Mouse (Mus musculus) lung, postnatal 14 days (tissue): Measurements from ENCODE around the gene Clmn.
"Not testable (repeated sequence)": the region's sequence is repeated elsewhere in the genome, so short reads cannot be mapped to it uniquely, and the experiment has no call there.

ENCODE experiments used
- DNase-seq: peaks from one replicate; pipeline ENCODE4 v3.0.0; 2021

The Clmn gene

DNA sequence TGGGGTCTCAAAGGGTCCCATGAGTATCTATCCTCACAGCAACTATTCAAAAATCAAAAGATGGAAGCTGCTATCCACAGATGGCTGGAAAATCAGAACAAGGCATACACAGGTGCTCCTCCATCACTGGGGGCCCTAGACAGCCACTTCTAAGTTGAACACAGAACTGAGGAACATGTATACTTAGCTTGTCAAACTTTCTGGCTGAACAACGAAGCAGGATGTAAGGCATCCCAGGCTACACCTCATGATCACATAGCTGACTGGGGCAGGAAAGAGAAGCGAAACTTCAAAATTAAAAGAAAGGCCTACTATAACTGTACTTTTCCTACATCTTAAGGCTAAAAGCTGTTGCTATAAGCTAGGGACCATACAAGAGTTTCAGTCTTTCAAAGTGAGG, 115.9 kb downstream of the Clmn start:
- DNase-seq: no peak

DNA sequence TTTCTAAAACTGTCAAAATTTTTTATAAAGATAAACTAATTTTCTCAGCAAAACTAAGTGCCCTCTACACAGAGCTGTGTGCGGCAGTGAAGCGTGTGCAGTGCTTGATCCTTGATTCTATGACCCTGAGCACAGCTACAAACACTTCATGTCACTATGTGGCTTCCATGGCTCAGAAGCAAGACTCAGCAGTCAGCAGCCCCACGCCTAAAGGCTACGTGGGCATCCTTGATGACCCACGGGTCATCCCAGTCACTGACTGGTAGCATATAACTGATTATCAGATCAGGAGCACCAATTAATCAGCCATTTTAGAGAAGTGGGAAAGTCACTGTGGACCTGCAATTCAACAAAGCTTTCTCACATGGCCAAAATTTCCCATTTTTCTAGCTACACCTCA, 117.6 kb downstream of the Clmn start:
- no peak for DNase-seq

DNA sequence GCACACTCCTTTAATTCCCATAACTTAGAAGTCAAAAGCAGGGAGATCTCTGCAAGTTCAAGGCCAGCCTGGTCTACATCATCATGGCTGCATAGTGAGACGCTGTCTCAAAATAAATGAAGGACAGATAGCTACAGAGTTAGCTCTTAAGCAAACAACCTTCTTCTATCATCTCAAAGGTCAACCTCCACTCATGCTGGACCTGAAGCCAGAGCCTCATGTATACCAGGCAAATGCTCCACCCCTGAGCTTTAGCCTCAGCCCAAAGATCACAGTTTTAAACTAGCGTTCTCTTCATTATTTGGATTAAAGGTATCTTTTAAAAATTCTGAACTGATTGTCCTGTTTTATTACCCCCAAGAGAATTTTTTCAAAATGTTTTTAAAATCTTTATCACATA, 118.3 kb downstream of the Clmn start:
- DNase-seq: no peak

DNA sequence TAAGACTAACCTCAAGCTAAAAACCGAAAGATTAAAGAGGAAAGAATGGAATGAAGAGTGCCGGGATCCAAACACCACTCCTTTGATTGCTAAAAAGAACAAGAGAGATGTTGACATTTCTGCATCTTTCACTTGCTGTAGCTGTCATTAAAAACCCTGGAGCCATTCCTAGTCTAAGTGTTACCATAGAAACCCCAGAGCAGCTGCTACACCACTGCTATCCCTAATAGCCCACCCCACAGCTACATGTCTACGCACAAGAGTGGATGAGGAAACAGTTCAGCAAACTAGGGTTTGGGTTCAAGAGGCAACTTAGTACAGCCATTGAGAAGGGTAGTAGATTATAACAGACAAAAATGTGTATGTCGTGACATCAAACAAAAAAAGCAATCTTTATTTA, 121.2 kb downstream of the Clmn start:
- DNase-seq: no peak

DNA sequence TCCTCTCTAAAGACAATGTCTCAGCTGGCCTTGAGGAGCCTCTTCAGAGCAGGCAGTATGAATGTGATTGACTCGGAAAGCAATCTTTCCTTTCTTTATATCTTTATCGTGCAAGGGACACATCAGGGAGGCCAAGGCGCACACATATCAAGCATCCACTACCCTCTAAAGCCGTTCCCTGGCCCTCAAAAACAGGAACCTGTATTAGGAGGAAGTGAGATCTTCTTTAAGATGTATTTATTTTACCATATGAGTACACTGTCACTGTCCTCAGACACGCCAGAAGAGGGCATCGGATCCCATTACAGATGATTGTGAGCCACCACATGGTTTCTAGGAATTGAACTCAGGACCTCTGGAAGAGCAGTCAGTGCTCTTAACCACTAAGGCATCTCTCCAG, 122.6 kb downstream of the Clmn start:
- no peak for DNase-seq

DNA sequence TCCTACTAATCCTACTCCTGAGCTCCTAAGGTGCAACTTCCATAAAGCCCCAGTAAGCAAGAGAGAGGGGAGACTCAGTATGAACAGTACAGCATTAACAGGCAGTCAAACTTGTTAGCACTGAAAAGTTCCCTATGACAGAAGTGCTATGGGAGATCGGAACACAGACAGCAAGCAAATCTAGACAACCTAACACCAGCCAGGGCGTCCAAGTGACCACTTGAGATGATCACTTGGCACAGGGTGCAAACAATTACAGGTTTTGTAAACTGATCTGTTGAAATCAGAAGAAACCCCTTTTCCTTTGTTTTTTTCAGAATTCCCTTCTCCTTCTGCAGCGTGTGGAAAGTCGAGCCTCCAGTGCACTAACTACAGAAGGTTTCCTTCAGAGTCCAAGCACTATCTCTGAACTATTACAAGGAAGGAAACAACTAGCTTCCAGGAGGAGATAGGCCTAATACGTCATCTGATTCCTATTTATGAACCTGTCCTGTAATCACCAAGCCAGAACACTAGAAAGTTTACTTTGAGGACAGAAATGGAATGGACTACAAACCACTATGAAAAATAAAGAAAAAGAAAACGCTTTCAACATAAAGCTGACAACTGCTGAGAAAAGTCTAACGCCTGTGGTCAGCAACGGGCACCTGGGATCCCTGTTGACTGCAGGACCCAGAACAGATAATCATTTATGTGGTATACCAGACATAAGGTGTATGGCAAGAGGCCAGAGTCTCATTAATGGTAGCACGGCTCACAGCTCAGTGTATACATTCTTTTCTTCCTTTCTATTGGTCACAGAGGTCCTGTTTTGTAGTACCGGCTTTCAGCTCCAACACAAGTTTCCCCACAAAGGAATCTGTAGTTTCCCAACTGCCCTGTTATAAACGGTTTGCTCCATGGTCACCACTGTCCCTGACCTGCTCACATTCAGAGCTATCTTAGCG, 123.8 kb downstream of the Clmn start:
- DNase-seq: no peak

DNA sequence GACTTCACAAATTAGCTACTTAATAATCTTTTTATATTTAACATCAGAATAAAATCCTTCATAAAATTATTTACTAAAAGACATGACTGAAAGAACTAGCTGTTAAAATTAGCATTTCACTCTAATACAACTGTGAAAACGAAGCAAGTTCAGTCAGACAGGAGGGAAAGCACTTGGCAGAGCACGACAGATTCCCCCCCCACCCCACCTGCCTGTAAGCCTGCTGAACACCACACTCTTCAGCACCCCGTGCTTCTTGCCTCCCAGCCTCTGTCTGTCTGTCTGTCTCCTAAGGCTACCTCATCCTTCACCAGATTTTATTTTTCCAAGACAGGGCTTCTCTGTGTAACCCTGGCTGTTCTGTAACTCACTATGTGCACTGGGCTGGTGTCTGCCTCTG, 125.9 kb downstream of the Clmn start:
- DNase-seq: no peak

DNA sequence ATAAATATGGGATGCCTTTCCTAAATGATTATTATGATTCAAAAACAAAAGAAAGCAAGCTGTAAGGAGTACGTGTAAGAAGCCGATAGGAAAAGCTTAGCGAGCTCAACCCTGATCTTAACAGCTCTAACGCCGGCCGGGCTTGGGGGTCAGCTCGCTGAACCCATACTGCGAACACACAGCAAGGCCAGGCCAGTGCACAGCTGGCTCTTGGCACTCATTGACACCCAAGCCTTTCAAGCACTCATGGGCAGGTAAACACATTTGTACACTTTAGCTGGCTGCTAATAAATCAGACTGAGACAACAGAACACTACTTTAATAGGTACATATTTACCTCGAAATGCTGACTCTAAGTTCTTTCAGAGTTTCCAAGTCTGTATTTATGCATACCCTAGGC, 126.4 kb downstream of the Clmn start:
- no peak for DNase-seq

DNA sequence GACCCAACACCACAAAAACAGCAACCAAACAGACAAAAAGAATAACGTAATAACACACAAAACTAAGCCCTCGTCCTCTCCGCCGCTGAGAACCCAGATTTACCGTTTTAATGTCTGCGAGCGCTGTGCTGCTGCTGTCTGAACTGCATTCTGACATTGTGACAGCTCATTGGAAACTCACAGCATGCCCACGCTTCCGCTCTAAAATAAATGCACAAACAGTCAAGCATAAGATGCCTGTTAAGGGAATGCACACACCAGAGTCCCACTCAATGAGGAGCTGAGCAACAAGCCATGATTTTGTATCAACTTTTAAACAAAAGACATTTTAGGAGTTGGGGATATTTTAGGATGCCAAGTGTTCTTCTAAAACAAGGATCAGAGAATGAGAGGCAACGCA, 127.2 kb downstream of the Clmn start:
- no peak for DNase-seq

DNA sequence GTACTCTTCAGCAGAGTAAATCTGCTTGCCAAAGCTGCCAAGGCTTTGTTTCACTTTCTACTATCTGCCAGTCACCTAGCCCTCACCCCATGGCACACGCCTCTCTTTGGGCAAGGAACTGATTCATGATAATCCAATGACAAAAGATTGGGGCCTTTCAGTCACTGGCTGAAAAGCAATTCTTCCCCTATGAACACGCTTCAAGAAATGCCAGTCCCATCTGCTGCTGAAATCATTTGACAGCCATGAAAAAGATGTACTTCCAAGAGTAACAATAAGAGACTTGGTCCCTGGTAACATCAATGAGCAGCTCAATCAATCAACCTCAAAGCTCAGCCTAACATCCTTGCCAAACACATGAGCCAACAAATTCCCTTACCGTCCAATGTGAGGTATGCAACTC, 128.9 kb downstream of the Clmn start:
- DNase-seq: no peak

DNA sequence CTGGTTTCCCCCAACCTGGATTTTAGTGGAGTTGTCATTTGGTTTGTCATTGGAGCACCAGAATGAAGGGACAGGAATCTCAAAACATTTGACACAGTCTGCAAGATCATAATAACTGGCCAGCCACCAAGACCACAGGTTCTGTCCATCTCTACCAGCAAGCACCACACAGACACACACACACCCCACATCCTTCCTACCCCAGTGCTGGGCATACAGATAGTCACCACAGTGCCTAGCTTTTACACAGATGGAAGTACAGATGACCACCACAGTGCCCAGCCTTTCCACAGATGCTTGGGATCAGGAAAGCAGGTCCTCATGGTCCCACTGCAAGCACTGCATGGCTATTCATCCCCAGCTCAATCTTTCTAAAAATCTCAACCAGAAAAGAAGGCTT, 131.7 kb downstream of the Clmn start:
- DNase-seq: no peak

DNA sequence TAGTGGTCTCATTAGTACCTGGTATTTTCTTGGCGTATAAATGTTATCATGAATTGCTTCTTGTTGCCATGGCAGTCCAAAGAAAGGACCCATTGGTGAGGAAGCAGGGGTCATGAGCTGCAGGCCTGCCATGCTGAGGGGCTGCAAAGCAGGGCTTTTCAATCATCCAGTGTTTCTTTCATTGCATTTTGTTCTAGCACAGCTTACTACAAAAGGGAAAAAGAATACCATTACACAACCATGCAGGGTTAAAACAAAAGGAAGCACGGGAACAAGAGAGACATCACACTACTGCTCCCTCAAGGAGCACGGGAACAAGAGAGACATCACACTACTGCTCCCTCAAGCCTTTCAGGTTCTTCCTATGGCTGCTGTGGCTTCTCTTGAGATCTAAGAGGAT, 133.1 kb downstream of the Clmn start:
- DNase-seq: no peak

DNA sequence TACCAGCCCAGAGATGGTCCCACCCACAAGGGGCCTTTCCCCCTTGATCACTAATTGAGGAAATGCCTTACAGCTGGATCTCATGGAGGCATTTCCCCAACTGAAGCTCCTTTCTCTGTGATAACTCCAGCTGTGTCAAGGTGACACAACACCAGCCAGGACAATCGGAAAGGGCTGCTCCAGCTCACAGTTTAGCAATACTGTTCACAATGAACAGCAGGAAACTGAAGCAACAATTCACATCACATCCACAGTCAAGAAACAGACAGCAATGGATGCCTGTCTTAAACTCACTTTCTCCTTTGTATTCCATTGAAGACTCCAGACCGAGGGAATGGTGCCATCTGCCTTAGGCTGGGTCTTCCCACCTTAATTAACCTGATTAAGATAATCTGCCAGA, 138.4 kb downstream of the Clmn start:
- not testable (repeated sequence) for DNase-seq

DNA sequence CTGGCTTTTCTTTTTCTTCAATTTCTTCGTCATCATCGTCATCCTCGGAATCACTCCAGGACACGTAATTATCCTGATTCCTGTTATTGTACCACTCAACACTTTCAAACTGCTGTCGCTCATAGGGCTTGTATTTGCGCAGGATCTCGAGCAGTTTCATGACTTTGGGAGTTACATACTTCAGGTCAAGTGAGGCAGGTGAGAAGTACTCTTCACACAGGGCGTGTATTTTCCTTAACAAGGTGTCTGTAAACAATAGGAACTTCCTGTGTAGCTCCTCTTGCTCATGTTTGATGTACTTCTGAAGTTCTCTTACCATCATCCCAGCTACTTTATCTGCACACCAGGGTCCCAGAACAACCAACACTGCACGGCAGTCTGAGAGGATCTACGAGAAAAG, 142.8 kb downstream of the Clmn start:
- no peak for DNase-seq

DNA sequence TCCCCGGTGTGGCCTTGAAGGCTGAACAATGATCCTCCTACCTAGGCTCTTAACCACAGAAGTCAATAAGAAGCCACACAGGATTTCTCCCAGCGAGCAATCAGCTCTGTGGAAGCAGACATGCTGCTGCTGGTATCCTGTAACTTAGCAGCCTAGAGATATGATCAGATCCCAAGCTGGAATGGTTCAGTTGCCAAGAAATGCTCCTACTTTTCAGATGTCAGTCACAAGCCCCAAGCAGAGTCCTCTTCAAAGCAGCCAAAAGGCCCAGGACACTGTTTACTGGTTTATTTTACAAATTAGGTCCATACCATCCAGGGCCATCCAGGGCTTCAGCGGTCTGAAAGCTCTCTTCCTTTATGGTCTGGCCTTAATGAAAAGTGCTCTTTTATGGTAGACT, 143.9 kb downstream of the Clmn start:
- DNase-seq: no peak

DNA sequence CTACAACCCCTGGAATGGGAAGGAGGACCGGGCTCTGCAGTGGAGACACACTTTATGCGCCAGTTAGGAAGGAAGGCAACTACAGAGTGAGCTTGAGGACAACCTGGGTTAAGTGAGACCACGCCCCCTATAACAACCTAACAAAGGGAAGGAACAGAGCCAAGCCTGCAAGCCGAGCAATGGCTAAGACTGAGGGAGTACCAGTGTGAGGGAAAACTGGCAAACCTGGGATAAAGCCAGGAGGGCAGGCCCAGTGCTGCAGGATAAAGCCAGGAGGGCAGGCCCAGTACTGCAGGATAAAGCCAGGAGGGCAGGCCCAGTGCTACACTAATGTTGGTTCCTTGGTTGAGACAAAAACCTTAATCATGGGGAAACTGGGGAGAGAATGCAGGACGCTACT, 145.9 kb downstream of the Clmn start:
- no peak for DNase-seq

DNA sequence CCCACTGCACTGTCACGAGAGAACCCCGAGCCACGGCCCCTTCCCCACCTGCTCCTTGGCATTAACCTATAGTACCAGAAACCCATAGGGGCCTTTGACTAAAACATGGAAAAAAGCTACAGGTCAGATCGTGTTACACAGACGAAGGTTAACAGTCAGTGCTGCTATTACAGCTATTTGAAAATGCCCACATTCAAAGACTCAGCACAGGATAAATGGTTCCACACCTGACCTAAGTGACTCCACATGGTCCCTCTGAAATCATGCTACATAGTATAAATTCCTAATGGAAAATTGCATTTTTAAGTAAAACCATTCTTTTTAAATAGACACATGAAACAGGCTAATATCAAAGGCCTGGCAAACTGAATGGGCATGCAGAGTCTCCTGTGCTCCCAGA, 148.5 kb downstream of the Clmn start:
- DNase-seq: no peak

DNA sequence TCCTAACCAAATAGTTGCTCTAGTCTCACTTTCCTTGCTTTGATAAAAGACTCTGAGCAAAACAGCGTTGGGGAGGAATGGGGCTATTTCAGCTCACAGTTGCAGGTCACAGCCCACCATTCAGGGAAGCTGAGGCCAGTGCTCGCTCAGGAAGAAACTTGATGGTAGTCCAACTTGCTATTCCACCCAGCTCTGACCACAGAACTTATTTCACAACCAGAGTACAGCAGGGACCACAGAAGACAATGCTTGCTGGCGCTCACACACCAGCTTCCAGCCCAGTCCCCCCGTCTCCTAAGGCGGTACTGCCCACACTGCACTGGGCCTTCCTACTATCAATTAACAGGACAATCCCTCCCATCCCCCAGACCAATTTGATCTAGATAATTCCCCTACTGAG, 149.4 kb downstream of the Clmn start:
- DNase-seq: no peak
